Mouse (Mus musculus) testis, adult 10 weeks (tissue): ENCODE measurements around the gene Leo1. TPM values are rescaled to one million over a fixed set of nuclear protein-coding genes. Genes with fewer than 3 reads are reported as not detected.

Experiments
- polyA plus RNA-seq: library from polyadenylated mRNA; stranded (reverse); fragments of 350-450 nt; fragmentation: Illumina TruSeq; extraction: RNeasy Lipid Tissue Mini Kit (QIAGEN cat#74804); gene quantifications from one replicate; pipeline ENCODE4 v1.2.3, GENCODE M21; 2014; ENCODE audit warnings: low read depth, low replicate concordance

The Leo1 gene
- 50.3 TPM for polyA plus RNA-seq

DNA sequence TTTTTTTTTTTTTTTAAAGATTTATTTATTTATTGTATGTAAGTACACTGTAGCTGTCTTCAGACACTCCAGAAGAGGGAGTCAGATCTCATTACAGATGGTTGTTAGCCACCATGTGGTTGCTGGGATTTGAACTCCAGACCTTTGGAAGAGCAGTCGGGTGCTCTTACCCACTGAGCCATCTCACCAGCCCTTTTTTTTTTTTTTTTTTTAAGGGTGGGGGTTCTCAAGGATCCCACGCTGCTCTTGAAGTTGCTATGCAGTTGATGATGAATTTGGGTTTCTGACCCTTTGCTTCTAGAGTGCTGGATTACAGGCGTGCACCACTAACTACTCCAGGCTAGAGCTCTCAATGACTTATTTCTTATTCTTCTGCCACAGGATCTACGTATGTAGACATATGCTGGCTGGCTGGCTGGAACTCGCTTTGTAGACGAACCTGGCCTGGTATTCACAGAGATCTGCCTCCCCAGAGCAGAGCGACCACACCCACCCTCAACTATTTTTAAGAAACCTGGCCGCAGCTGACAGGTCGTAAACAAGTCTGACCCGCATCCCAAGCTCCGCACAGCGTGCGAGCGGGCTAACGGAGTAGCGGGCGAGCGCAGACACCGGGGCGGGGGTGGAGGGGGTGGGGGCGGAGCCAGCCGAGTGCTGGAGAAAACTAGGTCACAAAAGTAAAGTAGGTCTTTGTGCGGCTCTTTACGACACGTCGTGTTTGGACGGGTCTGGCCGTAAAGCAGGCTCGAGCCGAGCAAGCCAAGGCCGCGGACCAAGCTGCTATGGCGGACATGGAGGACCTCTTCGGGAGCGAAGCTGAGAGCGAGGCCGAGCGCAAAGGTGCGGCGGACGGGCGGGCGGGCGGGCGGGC lies at the start of gene Leo1:
TSS of gene Leo1 (plus strand) at position 729 of the 871 bp plus-strand sequence.

DNA sequence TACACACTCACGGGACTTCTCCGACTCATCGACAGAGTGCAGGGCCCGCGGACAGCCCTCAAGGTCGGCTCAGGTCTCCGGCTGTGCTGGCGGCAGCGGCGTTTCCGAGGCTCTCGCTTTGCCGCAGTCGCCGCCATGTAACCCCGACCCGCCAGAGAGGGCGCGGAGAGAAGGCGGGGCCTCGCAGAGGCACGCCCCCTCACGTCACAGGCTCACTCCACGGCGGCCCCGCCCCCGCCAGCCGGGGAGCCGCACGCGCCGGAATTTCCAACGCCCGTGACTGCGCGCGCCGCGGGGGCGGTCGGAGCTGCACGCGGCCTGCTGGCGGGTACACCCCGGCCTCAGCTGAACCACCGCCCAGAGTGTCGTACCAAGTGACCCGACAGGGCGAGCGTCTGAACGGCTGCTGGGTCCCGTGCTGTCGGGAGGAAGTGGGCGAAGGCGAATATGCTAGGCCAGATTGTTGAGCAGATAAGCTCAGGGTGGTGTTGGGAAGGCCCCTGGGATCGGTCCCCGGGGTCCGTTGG lies 31.4 kb upstream of the Leo1 start, which contains the start of gene Mapk6:
TSS of gene Mapk6 (minus strand) at position 154 of the 527 bp plus-strand sequence.

Other genes starting within 250 kb of the Leo1 start
- gene Myo5c, start 209.5 kb upstream of the Leo1 start, polyA plus RNA-seq = 0.77 TPM
- gene Gnb5, start 135.2 kb upstream of the Leo1 start, polyA plus RNA-seq = 2.8 TPM
- not detected for gene Bcl2l10, start 93.8 kb upstream of the Leo1 start, polyA plus RNA-seq
- gene Mapk6, start 31.5 kb upstream of the Leo1 start, polyA plus RNA-seq = 292 TPM
- gene Tmod3, start 118.1 kb downstream of the Leo1 start, polyA plus RNA-seq = 26.0 TPM
- 77.4 TPM for gene Tmod2, start 169.8 kb downstream of the Leo1 start, polyA plus RNA-seq
- gene Lysmd2, start 184.2 kb downstream of the Leo1 start, polyA plus RNA-seq = 3.0 TPM
- gene Scg3, start 242.5 kb downstream of the Leo1 start, polyA plus RNA-seq = 1.7 TPM